Mouse (Mus musculus): Measurements from ENCODE around the gene Polr1d. TPM values are rescaled to one million over a fixed set of nuclear protein-coding genes. Genes with fewer than 3 reads are reported as not detected.

Polr1d gene
- total RNA-seq (2017): 89.9 to 107 TPM (median 97.4 TPM) in 3 replicates

DNA sequence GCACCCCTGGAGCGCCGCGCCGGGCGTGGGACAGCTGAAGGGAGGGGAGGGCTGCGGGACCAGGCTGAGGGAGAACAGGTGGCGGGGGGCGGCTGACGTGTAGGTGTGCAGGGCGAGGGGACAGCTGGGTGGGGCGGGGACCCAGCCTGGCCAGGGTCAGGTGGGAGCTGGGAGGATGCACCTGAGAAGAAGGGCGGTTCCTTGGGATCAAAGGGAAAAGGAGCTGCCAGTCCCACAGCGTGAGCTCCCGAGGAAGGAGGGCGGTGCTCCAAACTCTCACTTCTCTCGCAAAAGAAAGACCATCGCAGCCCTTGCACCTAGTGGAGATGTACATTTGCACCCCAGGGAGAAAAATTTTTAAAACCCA is at the start of gene Polr1d:
TSS of gene Polr1d (plus strand) at position 252 of the 367 bp plus-strand sequence.
- ATAC-seq (replicated peaks; ENCODE audit: insufficient number of reproducible peaks, low FRiP score, low TSS enrichment, poor library complexity, severe bottlenecking): no peak

DNA sequence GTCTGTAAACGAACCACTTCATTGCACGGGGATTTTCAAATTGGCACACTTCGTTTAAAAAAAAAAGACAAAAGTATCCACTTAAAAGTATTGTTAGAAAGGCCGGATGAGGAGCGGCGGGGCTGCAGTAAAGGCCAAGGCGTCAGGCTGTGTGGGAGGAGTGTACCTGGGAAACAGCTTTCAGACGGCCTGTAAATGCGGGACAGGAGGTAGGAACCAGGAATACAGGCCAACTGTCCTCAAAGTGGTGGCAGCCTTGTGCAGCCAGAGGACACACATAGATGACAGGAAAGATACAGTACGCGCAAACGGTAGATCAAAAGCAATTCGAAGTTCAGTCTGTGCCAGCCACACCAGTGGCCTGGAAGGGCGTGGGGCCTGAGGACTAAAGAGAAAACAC is 45.6 kb upstream of the Polr1d start:
- ATAC-seq (replicated peaks; ENCODE audit: insufficient number of reproducible peaks, low FRiP score, low TSS enrichment, poor library complexity, severe bottlenecking): no peak

DNA sequence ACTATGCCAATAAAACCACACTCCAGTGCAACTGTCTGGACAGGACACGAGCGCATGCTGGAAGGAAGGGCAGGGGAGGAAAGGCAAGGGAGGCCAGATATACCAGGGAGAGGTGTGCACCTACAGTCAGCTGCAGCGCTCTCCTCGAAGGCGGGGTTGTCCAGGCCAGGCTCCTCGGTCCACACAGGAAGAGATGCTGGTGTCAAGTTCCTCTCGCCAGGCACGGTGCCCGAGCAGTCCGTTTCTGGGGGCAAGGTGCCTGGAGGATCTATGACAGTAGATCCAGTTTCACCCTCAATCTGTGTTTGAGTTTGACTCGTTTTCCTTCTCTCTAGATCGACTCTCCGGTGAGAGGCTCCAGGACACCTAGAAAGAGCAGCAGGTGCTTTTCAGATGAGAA is 43.7 kb upstream of the Polr1d start:
- no peak for ATAC-seq (replicated peaks; ENCODE audit: insufficient number of reproducible peaks, low FRiP score, low TSS enrichment, poor library complexity, severe bottlenecking)

DNA sequence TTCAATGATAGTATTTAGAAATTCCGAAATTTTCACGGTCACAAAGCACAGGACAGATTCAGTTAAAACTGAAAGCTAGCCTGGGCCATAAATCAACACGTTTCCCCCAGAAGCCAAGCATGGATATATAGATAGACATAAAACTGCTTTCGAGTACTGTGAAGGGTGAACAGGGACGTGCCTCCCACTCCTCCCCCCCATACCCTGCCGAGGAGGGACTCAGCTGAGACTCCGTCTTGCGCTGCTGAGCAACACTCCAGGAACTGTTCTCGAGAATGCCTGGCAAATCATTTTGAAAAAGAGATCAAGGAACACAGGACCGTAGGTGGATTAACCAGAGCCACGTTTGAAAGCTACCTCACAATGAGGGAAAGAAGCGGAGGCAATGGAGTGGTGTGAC is 42.6 kb upstream of the Polr1d start:
- ATAC-seq (replicated peaks; ENCODE audit: insufficient number of reproducible peaks, low FRiP score, low TSS enrichment, poor library complexity, severe bottlenecking): no peak

DNA sequence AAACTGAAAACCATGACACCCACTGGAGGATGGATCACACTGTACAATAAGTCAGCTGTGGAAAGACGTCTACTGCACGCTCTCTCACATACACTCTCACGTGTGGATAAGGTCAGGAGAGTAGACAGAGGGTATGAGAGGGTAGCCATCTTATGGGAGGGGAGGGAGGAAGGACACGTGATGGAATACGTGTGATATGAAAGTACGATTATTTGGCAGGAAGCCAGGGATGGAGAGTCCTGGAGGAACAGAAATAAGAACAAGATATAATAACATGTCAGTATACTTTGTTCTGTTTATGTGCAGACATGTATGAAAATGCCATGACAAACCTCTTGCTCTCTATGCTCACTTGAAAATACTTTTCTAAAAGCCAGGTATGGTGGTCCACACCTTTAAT is 41.5 kb upstream of the Polr1d start:
- ATAC-seq (replicated peaks; ENCODE audit: insufficient number of reproducible peaks, low FRiP score, low TSS enrichment, poor library complexity, severe bottlenecking): no peak

DNA sequence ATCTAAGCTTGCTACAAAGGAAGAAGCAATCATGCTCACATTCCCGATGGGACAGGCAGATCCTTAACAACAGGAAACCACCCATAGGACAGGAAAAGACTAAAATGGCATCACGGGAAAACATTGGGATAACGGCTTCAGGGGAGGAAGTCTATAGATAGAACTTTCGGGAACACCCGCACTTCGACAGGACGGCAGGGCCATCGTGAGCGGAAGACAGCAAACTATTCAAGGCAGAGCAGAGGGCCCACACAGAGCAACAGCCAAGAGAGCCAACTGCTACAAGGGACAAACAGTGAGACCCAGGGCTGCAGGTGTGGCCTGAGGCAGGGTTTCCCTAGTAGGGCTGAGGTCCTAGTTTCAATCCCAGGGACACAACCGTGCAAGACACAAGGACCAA is 40.8 kb upstream of the Polr1d start:
- ATAC-seq (replicated peaks; ENCODE audit: insufficient number of reproducible peaks, low FRiP score, low TSS enrichment, poor library complexity, severe bottlenecking): no peak

DNA sequence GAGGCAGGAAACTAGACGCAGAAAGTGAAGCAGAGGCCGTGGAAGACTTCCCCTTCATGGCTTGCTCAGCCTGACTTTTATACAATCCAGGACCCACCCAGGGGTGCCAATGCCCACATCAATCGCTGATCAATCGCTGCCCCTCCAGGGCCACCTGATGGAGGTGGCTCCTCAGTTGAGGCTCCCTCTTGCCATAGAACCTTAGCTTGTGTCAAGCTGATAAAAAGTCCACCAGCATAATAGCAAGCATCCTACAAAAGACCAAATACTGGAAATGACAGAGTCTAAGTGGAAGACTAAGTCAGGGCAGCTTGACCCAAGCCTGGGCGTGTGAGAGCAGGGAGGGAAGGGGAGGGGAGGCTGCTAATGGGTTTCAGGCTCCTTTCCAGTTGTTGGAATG is 40.2 kb upstream of the Polr1d start:
- ATAC-seq (replicated peaks; ENCODE audit: insufficient number of reproducible peaks, low FRiP score, low TSS enrichment, poor library complexity, severe bottlenecking): no peak

DNA sequence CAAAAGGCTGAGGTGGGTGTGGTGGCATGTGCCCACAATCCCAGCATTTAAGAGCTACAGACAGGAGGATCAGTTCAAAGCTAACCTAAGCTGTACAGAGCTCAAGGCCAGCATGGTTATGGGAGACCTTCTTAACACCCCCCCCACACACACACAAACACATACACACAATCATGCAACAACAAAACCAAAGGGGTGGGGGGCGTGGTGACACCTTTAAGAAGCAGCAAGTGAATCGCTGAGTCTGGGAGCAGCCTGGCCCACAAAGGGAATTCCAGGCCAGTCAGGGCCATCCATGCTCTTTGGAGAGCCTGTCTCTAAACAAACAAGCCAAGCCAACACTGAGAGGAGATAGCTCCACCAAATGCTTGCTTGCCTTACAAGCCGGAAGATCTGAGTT is 39.2 kb upstream of the Polr1d start:
- no peak for ATAC-seq (replicated peaks; ENCODE audit: insufficient number of reproducible peaks, low FRiP score, low TSS enrichment, poor library complexity, severe bottlenecking)

DNA sequence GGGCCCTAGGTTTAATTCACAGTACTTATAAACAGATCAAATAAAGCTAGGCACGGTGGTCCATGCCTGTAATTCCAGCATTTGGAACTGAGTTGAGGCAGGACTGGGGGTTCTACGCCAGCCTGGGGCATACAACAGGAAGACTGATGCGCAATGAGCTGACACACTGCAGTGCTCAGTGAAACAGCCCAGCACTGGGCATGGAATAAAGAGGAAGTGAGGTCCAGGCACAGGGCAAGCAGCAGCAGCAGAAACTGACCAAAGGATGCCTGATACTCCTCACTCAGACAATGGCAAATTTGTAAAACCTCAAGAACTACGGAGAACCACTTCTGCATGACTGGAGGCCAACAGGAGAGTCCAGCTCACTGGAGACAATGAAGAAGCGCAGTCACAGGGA is 37.5 kb upstream of the Polr1d start:
- no peak for ATAC-seq (replicated peaks; ENCODE audit: insufficient number of reproducible peaks, low FRiP score, low TSS enrichment, poor library complexity, severe bottlenecking)

DNA sequence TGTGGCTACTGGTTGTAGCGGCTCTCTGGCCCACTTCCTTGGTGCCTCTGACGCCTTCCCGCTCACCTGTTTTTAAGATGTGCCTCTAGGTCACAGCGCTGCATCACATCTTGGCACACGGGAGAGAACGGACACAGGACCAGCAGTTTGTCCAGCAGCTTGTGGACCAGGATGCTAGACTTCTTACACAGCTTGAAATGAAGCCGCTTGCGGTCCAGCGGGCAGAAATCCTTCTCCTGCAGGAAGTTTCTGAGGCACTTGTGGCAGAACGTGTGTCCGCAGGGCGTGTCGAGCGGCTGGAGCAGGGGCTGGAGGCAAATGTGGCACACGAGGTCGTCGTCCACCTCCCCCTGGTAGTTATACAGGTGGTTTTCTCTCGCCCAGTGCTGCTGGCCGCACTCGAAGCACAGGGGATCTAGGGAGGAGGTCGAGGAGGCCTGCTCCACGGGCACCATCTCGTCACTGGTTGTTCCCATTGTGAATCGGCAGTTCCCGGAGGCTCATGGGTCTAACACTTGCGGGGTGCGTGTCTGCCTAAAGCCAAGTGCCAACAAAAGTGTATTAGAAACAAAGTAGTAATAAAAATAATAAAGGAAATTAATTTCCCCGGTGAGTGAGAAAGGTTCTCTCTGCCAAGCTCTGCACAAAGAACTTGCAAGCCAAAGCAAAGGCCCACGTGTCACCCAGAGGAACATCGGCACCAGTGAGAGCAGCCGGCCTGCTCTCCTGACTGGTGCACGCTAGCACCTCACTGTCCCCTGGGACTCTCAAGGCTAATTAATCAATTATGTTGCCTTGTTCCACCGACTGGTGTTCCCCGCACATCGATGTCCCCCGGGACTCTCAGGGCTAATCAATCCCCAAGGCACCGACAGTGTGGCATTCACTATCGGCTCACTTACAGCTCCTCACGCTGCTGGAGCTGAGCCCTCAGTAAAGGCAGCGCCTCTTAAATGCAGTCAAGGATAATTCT is 34.6 kb upstream of the Polr1d start:
- no peak for ATAC-seq (replicated peaks; ENCODE audit: insufficient number of reproducible peaks, low FRiP score, low TSS enrichment, poor library complexity, severe bottlenecking)

DNA sequence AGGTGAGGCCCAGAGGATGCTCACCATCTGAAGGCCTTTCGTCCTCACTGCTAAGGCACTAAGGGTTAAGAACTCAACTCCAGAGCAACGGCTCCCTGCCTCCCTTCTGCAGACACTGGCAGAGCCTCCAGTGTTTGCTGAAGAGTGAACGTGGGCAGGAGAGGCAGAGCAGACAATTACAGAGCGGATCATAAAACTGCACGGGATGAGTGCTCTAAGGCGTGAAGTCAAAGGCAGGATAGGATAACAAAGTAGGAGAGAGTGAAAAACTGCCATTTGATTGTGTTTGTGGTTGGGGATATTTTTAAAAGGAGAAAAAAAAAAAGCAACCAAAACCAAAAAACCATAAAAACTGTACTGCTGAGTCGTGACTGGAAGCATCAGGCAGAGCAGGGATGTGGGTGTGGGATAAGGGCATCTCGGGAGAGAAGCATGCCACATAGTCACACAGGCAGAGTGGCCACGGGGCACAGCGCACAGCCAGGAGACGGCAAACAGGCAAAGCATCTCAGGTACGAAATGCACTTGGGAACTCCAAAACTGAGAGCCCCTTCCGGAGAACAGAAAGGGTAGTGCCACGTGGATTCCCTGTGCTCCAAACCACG is 33.5 kb upstream of the Polr1d start:
- ATAC-seq (replicated peaks; ENCODE audit: insufficient number of reproducible peaks, low FRiP score, low TSS enrichment, poor library complexity, severe bottlenecking): no peak

DNA sequence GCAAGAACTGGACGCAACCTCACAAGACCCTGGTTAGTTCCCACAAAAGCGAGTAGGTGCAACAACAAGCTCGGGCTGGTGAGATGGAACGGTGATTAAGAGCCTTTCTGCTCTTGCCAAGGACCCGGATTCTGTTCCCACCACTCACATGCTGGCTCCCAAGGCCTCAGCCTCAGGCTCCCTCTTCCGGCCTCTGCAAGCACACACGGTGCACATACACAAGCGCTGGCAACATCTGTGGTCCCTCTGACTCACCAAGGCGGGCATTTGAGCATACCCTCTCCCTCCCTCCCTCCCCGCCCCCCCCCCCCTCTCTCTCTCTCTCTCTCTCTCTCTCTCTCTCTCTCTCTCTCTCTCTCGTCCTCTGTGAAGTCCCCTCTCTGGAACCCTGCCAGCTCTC is 31.5 kb upstream of the Polr1d start:
- no peak for ATAC-seq (replicated peaks; ENCODE audit: insufficient number of reproducible peaks, low FRiP score, low TSS enrichment, poor library complexity, severe bottlenecking)

DNA sequence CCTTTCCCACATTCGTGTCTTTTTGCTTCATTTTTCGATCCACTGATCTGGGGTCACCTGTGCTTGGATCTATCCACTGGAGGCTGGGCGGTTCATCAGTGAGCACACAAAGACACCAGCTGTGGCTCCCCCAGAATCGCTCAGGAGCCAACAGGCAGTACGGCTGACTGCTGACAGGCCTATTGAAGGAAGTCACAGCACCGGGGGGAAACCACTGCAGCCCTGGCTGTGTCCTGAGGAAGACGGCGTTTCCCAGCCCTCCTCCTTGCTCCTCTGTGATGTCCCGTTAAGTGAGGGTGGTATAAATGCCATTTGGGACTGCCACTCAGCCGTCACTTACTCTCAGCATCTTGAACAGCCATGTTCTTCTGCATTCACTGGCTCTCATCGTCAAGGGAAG is 30.9 kb upstream of the Polr1d start:
- no peak for ATAC-seq (replicated peaks; ENCODE audit: insufficient number of reproducible peaks, low FRiP score, low TSS enrichment, poor library complexity, severe bottlenecking)

DNA sequence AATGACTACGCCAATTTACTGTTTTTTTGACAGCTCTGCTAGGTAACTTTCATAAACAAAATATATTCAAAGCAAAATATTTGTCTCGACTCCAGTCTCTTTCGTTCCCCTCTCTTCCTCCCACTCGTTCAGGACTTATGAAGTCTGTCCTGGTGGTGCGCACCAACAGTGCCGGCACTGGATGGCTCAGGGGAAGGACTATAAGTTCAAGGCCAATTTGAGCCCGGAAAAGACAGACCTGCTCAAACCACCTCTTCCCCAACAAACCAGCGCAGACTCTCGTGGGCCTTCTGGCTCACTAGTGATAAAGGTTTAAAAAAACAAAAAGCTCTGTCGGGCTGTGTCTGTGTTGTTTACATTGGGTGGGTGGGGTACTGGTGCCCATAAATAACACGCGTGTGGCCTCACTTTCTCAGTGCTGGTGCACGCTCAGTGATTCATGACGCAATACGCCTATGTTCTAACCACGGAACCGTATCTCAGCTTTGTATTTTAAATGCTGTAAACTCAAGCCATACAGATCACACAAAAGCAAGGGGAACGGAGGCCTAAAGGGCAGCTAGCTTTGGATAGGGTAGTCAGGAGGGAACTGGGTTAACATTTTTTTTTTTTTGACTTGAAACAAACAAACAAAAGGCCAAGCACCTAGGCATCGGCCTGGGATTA is 27.2 kb upstream of the Polr1d start:
- ATAC-seq (replicated peaks; ENCODE audit: insufficient number of reproducible peaks, low FRiP score, low TSS enrichment, poor library complexity, severe bottlenecking): no peak

DNA sequence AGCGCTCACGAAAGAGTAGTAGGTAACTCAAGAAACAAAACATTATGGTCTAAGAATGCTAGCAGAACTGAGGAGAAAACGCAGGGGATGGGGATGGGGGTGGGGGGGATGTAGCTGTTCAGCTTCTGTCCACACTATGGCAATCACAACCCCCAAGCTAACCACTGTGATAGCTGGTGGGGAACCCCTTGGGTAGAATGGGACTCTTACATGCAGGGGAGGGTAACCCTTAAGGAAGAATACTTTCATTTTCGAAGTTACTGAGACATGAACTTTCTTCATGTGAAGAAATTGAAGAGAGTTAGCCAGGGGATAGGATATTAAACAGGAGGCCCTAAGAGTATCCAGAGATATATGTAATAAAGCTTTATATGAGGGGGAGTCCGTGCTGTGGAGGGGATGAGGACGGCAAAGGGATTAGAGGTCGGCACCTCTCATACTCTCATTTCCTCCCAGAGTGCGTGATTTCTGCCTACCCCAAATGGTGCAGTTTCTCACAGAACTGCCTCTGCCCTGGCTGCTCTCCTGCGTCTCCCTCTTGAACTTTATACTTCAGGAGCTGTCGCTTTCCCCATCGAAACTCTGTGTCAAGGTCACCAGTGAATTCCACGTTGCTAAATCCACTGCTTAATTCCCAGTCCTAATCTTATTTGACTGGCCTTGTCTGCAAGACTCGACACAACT is 25.9 kb upstream of the Polr1d start:
- no peak for ATAC-seq (replicated peaks; ENCODE audit: insufficient number of reproducible peaks, low FRiP score, low TSS enrichment, poor library complexity, severe bottlenecking)

DNA sequence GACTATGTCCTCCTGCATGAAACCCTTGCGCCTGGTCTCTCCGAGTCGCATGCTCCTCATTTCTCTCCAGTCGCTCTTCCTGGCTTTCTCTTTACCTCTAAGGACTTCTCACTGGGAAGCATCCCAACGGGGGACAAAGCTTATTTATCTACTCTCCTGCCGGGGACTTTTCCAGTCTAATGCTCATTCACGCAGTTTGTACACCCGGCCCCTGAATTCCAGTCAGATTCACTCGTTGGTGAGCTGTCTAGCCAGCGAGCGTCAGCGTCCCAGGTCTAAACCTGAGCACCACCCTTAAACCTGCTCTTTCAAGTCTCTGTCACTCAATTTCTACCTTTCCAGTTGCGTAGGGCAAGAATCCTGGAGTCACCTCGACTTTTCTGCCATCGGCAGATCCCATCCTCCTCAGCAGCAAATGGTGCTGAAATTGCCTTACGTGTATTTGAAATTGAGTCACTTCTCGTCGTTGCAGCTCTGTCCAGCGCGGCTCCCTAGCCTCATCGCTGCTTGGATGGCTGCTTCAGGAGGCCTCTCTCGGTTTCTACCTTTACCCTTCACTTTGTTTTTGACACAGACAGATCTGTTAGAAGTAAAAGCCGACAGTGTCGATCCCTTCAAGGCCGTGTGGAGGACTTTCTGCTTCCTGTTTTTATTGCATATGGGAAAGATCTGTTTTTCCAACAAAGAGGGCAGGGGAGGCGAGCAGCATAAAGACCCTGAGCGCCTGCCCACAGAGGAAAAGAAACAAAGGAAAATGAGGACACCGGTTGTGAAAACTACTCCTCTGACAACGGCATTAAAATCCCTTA is 25.1 kb upstream of the Polr1d start:
- no peak for ATAC-seq (replicated peaks; ENCODE audit: insufficient number of reproducible peaks, low FRiP score, low TSS enrichment, poor library complexity, severe bottlenecking)

DNA sequence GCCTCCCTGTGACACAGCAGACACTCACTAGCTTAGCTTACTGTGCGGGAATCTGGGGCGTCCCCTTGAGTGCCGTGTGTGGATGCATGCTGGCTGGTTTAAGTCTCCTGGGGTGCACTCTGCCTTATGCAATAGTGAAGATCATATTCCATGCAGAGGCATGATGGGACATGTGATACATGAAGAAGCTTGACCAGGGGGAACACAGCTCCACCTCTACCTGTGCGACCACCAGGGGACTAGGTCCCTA is 24.6 kb upstream of the Polr1d start:
- ATAC-seq (replicated peaks; ENCODE audit: insufficient number of reproducible peaks, low FRiP score, low TSS enrichment, poor library complexity, severe bottlenecking): no peak

DNA sequence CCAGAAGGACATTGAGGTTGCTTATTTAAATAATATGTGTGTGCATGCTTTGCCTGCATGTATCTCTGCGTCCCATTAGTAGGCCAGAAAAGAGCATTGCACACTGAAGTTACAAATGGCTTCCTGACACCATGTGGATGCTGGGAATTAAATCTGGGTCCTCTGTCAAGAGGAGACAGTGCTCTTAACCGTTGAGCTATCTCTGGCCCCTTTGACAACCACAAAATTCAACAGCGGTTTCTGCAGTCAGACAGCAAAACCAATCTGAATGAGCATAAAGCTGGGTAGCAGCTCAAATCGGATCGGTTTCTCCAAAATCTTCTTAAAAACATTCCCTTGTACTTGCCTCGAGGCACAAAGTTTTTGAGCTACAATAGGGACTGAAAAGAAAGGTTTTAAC is 23.8 kb upstream of the Polr1d start:
- no peak for ATAC-seq (replicated peaks; ENCODE audit: insufficient number of reproducible peaks, low FRiP score, low TSS enrichment, poor library complexity, severe bottlenecking)

DNA sequence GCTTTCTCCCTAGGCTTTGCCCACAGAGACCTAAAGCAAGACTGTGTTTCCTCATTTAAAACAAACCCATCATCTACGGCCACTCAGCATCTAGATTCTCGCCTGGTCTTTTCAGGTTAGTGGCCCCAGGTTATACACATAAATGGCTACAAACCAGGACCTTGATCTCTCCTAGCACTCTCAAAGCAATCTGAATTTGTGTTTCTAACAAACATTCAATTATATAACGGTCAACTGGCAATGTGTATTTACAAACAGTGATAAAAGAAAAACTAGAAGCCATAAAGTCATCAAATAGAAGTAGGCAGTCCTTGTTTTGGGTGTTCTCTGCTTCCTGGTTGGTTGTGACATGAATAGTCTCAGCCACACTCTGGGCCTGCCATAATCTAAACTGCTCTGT is 23.4 kb upstream of the Polr1d start:
- ATAC-seq (replicated peaks; ENCODE audit: insufficient number of reproducible peaks, low FRiP score, low TSS enrichment, poor library complexity, severe bottlenecking): no peak

All from monocyte, adult 5-6 weeks (primary cell).